Mouse (Mus musculus): Measurements from ENCODE around the gene Leng1. TPM values are rescaled to one million over a fixed set of nuclear protein-coding genes. Genes with fewer than 3 reads are reported as not detected.

Leng1 gene
- total RNA-seq, 1 experiment from 2014 or later: 16.2 TPM

DNA sequence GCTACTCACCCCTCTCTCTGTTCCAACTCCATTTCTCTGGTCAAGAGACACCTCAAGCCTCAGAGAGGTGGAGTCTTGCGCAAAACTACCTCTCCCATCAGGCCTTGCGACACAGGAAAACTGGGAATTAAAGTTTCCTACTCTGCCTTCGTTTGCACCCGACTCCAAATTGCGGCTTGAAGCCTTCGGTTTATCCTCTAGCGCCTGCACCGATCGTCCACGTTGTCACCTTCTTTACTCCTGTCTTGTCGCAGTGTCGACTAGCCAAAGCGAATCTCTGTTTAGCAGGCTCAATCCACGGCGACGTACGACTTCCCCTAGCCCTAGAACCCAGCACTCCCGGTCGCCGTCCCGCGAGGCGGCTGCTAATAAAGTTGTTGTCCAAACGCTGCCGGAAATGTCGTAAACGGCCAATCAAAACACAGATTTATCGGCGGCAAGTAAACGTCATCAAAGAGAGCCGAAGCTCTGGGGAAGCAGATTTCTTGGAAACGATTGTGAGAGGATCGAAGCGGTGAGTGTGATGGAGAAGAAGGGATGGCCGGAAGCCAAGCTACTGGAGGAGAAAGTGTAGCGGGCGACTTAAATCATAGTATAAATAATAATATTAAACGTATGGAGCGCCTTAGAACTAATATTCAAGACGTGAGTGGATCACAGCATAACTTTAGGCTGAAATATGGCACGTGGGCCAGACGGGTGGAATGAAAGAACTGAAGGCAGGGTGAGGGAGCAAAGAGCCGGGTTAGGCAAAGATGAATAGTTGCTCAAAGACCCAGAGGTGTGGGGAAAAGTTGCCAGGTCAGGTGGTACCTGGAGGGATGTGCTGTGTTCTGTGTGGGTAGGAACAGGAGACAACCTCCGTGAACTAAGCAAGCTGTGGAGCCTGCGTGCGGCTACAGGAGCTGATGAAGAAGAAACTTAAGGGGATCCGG, 35.8 kb downstream of the Leng1 start, which contains the start of the genes Tfpt and Prpf31:
TSS of gene Tfpt (minus strand) at position 387 of the 935 bp plus-strand sequence.
TSS of gene Prpf31 (plus strand) at position 443 of the 935 bp plus-strand sequence.
- peak; percentile 83 for DNase-seq

DNA sequence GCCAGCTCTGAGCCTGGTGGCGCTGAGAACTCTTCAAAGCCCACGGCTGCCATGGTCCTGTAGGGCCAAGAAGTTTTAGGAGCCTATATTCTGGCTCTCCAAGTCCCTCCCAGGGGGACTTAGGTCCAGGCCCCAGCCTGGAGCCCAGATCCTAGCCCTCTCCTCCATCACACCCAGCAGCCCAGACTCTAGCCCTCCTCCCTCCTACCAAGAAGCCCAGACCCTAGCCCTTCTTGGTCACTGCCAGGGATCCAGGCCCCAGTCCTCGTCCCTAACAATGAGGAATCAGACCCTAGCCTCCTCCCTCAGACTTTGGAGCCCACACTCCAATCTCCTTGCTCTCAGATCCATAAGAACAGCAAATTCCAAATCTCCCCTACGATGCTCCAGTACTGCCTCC, 36.6 kb downstream of the Leng1 start:
- DNase-seq: no peak

DNA sequence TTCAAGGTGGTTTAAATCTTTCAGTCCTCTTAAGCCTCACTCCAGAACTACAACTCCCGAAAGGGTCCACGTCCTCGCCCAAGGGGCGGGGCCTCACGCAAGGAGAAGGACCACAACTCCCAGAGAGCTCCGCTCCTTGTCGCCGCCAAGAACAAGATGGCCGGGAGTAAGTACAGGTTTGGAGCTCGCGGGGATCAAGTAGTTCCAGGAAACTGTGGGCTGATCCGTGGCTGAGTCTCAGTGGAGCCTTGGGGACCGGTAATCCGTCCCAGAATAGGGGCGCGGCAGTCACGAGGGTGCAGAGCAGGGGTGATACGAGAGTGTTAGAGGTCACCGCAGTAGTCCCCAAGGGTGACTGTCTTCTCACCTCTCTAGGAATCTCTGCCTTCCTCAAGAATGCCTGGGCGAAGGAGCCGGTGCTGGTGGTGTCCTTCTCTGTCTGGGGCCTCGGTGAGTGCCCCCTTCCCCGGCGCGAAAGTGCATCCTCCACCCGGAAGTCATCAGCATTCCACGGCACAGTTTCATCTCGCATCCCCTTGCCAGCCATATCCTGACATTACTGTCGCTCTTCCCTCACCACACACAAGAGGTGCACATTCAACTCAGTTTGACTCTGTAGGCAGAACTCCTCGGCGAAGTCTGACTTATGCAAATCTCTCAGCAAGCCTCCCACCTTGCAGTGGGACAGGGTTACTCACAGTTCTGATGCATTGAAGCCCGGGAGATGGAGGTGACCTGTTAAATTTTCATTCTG, 48.2 kb downstream of the Leng1 start, which contains the start of gene Ndufa3:
TSS of gene Ndufa3 (plus strand) at position 132 of the 754 bp plus-strand sequence.
- DNase-seq: peak; percentile 85

DNA sequence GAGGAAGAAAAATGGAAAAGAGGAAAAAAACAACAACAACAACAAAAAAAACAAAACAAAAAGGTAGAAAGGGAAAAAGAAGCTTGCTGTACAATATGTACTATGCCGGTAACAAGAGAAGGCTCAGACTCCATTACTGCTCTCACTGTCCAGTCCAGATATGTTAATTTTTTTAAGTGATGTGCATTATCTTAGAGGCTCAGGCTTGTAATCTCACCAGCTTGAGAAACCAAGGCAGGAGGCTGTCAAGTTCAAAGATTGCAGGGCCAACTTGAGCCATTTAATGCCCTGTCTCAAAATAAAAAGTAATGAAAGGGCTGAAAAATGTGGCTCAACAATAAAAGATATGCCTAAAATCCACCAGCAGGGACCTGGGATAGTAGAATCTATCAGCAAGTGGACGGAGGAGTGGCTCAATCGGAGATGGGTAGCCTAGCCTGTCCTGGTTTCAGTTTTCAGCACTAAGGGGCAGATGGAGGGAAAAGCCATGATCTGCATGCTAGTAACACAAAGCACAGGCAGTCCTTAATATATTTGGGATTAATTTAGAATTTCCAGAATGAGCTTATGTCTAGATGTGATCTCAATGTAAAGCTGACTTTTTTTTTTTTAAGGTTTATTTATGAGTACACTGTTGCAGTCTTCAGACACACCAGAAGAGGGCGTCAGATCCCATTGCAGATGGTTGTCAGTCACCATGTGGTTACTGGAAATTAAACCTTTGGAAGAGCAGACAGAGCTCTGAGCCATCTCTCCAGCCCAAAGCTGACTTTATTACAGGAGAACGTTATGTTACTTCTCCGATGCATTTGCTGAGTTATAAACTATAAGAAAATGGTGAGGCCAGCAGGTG, 49.0 kb downstream of the Leng1 start:
- DNase-seq: no peak

DNA sequence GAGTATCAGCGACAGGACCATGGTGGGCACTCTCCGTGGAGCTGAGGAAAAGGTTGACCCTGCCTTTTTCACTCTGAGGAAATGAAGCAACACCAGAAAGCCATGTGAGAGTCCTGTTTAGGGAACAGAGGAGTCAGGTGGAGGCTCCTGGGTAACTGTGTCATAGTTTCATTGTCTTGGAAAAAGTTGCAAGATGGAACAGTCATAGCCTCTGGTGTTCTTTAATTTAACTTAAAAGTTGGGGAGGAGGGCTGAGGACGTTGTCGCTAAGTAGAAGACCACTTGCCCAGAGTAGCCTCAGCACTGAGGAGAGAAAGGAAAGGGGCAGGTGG, 49.6 kb downstream of the Leng1 start, which contains the start of gene Oscar:
TSS of gene Oscar (minus strand) at position 101 of the 332 bp plus-strand sequence.
- no peak for DNase-seq

DNA sequence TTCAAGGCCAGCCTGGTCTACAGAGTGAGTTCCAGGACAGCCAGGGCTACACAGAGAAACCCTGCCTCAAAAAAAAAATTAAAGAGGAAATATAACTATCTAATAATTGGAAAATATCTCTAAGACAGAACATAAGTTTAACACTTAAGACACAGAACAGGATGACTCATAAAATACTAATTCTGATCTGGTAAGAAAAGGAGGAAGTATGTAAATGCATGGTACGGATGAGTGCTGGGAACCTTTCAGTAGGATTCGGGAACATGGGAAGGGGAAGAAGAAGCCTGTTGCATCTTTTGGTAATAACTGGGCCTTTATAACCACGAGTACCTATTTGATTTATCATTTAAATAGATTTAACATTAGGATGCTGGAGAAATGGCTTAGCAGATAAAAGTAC, 51.6 kb downstream of the Leng1 start:
- DNase-seq: no peak

DNA sequence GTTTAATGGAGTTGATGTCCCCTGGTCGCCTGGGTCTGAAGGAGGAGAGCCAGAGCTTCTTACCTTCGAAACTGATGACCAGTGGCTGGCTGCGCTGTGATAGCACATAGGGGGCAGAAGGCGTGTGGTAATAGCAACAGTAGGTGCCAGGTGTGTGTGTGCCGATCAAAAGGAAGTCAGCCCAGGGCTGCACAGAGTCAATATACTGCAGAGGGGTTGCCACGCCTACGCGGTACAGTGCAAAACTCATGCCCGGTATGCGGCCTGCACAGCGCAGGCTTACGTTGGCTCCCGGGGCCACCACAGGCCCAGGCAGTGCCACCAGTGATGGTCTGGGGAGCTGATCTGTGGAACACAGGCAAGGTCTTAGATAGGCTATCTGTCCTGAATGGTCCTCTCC, 54.6 kb downstream of the Leng1 start:
- no peak for DNase-seq

DNA sequence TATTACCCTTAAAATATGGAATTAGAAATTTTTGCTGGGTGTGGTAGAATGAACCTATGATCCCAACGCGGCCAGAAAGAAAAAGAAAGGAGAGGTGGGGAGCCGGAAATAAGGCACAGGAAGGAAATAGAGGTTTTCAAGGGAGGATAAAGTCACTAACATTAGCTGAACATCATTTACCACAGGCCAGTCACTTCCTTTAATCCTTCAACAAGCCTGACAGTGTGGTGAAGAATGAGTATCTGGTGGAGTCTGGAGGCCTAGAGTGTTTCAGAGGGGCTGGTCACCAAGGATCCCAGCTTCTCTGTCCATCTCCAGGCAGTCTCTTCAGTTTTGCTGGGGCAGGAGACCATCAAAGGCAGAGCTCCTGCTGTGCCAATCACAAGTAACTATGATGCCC, 55.2 kb downstream of the Leng1 start:
- DNase-seq: no peak

Small RNA genes lying within 50 kb of the gene (microRNA-seq; reads per million reads assigned to microRNA genes)
- gene Mir3572: 3.8 to 4.3 reads per million in 2 experiments

Other genes starting within 250 kb of the Leng1 start
- not detected in 2 replicates for gene Cacng6, start 241.6 kb downstream of the Leng1 start, total RNA-seq (2021)
- gene Tarm1, start 163.2 kb downstream of the Leng1 start, total RNA-seq (2021): 1.0 and 1.2 TPM in 2 replicates
- gene Oscar, start 49.7 kb downstream of the Leng1 start, total RNA-seq (2021): 0.39 TPM in 1 of 2 replicates, not detected in the other
- gene Ndufa3, start 48.5 kb downstream of the Leng1 start, total RNA-seq (2021): 484 and 641 TPM in 2 replicates
- 22.8 and 24.4 TPM in 2 replicates for gene Tfpt, start 35.9 kb downstream of the Leng1 start, total RNA-seq (2021)
- 42.0 and 46.4 TPM in 2 replicates for gene Prpf31, start 35.9 kb downstream of the Leng1 start, total RNA-seq (2021)
- gene Cnot3, start 20.6 kb downstream of the Leng1 start, total RNA-seq (2021): 71.6 and 75.9 TPM in 2 replicates
- gene Tmc4, start 11.7 kb upstream of the Leng1 start, total RNA-seq (2021): 13.7 and 20.1 TPM in 2 replicates
- gene Tsen34, start 27.0 kb upstream of the Leng1 start, total RNA-seq (2021): 96.6 and 122 TPM in 2 replicates
- 76.1 and 85.5 TPM in 2 replicates for gene Mboat7, start 27.7 kb upstream of the Leng1 start, total RNA-seq (2021)
- gene Rps9, start 38.2 kb upstream of the Leng1 start, total RNA-seq (2021): 939 and 948 TPM in 2 replicates
- 0.76 and 0.85 TPM in 2 replicates for gene Pirb, start 54.6 kb upstream of the Leng1 start, total RNA-seq (2021)
- 0.30 TPM in 1 of 2 replicates, not detected in the other for gene Gm15448, start 159.8 kb upstream of the Leng1 start, total RNA-seq (2021)
- gene Pira2, start 179.2 kb upstream of the Leng1 start, total RNA-seq (2021): 0.81 TPM in 1 of 2 replicates, not detected in the other
- gene Gm14548, start 232.3 kb upstream of the Leng1 start, total RNA-seq (2021): not detected in 2 replicates
- 0.24 and 0.48 TPM in 2 replicates for gene Lilra6, start 249.7 kb upstream of the Leng1 start, total RNA-seq (2021)

Data from adrenal gland, postnatal 25 days (tissue).